Mouse (Mus musculus): ENCODE data around the gene Nup210l.
A peak's percentile ranks its signal among the peaks of the same experiment; 100 is the strongest.

Nup210l gene

DNA sequence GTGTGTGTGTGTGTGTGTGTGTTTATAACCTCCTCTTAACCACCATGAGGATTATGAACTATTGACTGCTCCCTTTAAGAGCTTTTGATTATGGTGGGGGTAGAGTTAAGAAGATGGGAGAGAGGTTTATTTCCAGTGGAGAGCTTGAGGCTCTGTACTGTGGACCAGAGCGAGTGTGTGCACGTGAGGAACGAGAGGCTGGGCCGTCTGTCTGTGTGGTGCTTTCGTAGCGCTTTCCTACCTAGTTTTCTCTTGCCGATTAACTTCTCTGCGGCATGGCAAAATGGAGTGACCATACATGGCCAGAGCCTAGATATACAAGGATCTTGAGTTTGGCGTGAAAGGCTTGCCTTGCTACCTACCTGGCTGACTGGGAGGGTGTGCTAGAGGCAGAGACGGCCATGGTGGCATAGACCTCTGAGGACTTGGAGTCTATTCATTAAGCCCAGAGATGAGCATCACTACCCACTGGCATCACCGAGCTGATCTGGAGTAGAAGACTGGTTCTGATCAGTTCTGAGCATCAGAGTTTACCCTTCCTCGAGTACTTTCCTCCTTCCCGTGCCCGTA lies 151.9 kb downstream of the Nup210l start:
- no peak for DNase-seq (ENCODE audit: low spot score in 2 of 2)

DNA sequence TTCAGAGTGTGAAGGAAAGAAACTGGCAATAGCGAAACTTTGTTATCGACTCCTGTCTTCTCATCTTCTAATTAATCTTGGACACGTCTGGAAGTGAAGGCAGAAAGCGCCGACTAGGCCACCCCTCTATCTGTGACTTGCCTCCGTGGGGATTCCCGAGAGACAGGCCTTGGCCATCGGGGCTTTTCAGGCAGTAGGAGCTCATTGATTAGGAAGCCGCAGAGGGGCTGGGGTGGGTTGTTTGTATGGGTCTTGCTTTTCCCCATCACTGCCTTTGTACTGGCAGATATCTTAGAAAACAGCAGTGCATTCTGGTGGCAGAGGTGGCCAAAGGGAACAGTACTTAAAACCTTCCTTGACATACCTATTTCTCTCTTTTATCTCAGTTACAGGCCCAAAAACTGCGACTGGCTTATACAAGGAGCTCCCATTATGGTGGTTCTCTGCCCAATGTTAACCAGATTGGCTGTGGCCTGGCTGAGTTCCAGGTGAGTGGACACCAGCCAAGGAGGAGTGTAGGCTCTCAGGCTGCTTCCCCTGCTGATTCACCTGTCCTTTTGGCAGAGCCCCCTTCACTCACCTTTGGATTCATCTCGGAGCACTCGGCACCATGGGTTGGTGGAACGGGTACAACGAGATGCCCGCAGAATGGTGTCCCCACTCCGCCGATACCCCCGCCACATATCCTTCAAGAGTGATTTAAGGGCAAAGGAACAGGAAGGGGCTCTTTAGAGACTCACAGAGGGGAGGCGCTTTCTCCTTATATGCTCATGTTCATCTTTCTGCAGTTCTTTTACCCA lies 153.0 kb downstream of the Nup210l start:
- peak in 1 of 2 experiments; percentile 61 for DNase-seq (ENCODE audit: low spot score in 2 of 2)

DNA sequence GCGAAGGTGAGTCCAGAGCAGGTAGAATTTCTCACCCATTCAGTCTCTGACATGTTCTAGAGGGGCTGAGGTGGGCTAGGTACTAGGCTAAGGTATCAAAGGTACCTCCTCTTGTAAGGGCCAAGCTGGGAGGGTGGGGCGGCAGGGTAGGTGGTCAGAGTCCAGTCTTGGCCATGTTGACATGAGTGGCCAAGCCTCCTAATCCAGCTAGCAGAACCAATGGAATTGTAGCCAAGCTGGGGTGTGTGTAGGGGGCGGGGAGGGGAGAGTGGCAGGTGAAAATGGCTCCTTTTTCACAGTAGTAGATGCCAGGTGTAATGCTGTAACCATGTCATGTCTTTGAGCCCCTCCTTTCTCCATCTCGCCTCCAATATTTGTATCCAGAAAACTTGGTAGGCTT lies 154.6 kb downstream of the Nup210l start:
- no peak for DNase-seq (ENCODE audit: low spot score in 2 of 2)

All from cerebellum, postnatal 4 days (tissue).